Mouse (Mus musculus) intestine, postnatal 0 days (tissue): ENCODE data around the gene Stc2. TPM values are rescaled to one million over a fixed set of nuclear protein-coding genes. Genes with fewer than 3 reads are reported as not detected.

Experiments used
- ATAC-seq: fragments of 200-750 bp; cut with Nextera tagmentation; 2 replicates; pipeline ENCODE4 v1.8.0; 2017; ENCODE audit warnings: mild to moderate bottlenecking, moderate TSS enrichment, moderate library complexity
- H3K27ac ChIP-seq: fragments of 300-500 bp; sonication (generic); 2 replicates; pipeline ENCODE4 v1.5.1; 2014; ENCODE audit warnings: mild to moderate bottlenecking, low read depth, low read length, moderate library complexity
- H3K27me3 ChIP-seq: fragments of 300-500 bp; sonication (generic); replicated peaks from 2 replicates; pipeline ENCODE4 v1.6.1; 2014; ENCODE audit warnings: low read length, mixed read lengths; ENCODE audit not compliant: control insufficient read depth, insufficient read depth
- H3K36me3 ChIP-seq: fragments of 300-500 bp; sonication (generic); 2 replicates; pipeline ENCODE4 v1.6.1; 2014; ENCODE audit warnings: mild to moderate bottlenecking, moderate library complexity; ENCODE audit not compliant: control insufficient read depth, insufficient read depth
- H3K4me1 ChIP-seq: fragments of 300-500 bp; sonication (generic); replicated peaks from 2 replicates; pipeline ENCODE4 v1.6.1; 2014; ENCODE audit warnings: antibody characterized with exemption, low read length, mixed read lengths; ENCODE audit not compliant: control insufficient read depth, insufficient read depth
- H3K4me2 ChIP-seq: fragments of 300-500 bp; sonication (generic); replicated peaks from 2 replicates; pipeline ENCODE4 v1.6.1; 2014; ENCODE audit warnings: low read depth, mild to moderate bottlenecking, moderate library complexity
- H3K4me3 ChIP-seq: fragments of 300-500 bp; sonication (generic); 2 replicates; pipeline ENCODE4 v1.5.1; 2014; ENCODE audit warnings: low read depth, low read length
- H3K9ac ChIP-seq: fragments of 300-500 bp; sonication (generic); 2 replicates; pipeline ENCODE4 v1.6.1; 2014; ENCODE audit warnings: mild to moderate bottlenecking, low read depth, low read length
- H3K9me3 ChIP-seq: fragments of 300-500 bp; sonication (generic); 2 replicates; pipeline ENCODE4 v1.6.1; 2016; ENCODE audit warnings: mixed run types; ENCODE audit not compliant: control insufficient read depth
- CTCF ChIP-seq: sonication (generic); IDR thresholded peaks from 2 replicates; pipeline ENCODE4 v1.5.1; 2016; ENCODE audit warnings: low read depth, mild to moderate bottlenecking, control low read depth, antibody characterized with exemption, moderate library complexity
- WGBS: fragments of 180-500 bp; shearing (Covaris S2); extraction: QIAGEN DNeasy Blood & Tissue Kit; methylation state at CpG from one replicate; pipeline ENCODE4 v1.1.7; 2014; 5-methylcytosine and 5-hydroxymethylcytosine counted together
- polyA plus RNA-seq: library from polyadenylated mRNA; unstranded; fragments of >200 nt; fragmentation: Nextera tagmentation; extraction: Ambion mirVana; gene quantifications from 2 replicates; pipeline ENCODE4 v1.2.1, GENCODE M21; 2015

Gene Stc2
- polyA plus RNA-seq, 1 experiment from 2014 or later, result 8.8 TPM

GRCm38 (mm10) chr11:31362856-31363255 is 7.0 kb downstream of the Stc2 start:
- Histone ChIP-seq H3K9me3 (no peaks in the 10 kb centered on the region), H3K36me3 (0 out of 2 replicates have a peak, but pooled peaks cover 7% of the 10 kb centered on the region), H3K9ac (no peak overlapping the region), H3K27ac (no peak overlapping the region), H3K27me3 (no peaks in the 10 kb centered on the region), H3K4me3 (no peak overlapping the region), H3K4me2 (no peak overlapping the region), H3K4me1 (no peaks in the 10 kb centered on the region)
- TF ChIP-seq CTCF, result no peak
- WGBS, result 93% methylated on average over 1 of the region's 1 CpGs
- ATAC-seq, result no peak

GRCm38 (mm10) chr11:31362330-31362729 is 7.5 kb downstream of the Stc2 start:
- ATAC-seq, result no peak
- H3K27me3 ChIP-seq, result no peaks in the 10 kb centered on the region
- no peak for TF ChIP-seq CTCF
- 0 out of 2 replicates have a peak, but pooled peaks cover 7% of the 10 kb centered on the region for H3K36me3 ChIP-seq
- H3K27ac ChIP-seq, result no peak overlapping the region
- H3K9ac ChIP-seq, result no peak overlapping the region
- H3K9me3 ChIP-seq, result no peaks in the 10 kb centered on the region
- no peaks in the 10 kb centered on the region for H3K4me1 ChIP-seq
- WGBS, result 67% methylated on average over 3 of the region's 3 CpGs
- H3K4me2 ChIP-seq, result no peak overlapping the region
- H3K4me3 ChIP-seq, result no peak overlapping the region

GRCm38 (mm10) chr11:31361047-31361446 is 8.8 kb downstream of the Stc2 start:
- Histone ChIP-seq H3K36me3 (0 out of 2 replicates have a peak, but pooled peaks cover 4% of the 10 kb centered on the region), H3K9me3 (no peaks in the 10 kb centered on the region), H3K4me2 (no peak overlapping the region), H3K27me3 (no peaks in the 10 kb centered on the region), H3K27ac (no peak overlapping the region), H3K4me3 (no peak overlapping the region), H3K4me1 (no peaks in the 10 kb centered on the region), H3K9ac (no peak overlapping the region)
- no peak for TF ChIP-seq CTCF
- WGBS, result 95% methylated on average over 4 of the region's 4 CpGs
- ATAC-seq, result no peak

- no peak overlapping the region for H3K4me3 ChIP-seq
- ATAC-seq, result no peak
- TF ChIP-seq CTCF, result no peak
- H3K4me2 ChIP-seq, result no peak overlapping the region
- H3K27me3 ChIP-seq, result no peaks in the 10 kb centered on the region
- WGBS, result 73% methylated on average over 6 of the region's 6 CpGs
- H3K4me1 ChIP-seq, result no peaks in the 10 kb centered on the region
- H3K36me3 ChIP-seq, result 0 out of 2 replicates have a peak, but pooled peaks cover 4% of the 10 kb centered on the region
- H3K27ac ChIP-seq, result no peak overlapping the region
- no peak overlapping the region for H3K9ac ChIP-seq
- H3K9me3 ChIP-seq, result no peaks in the 10 kb centered on the region
These were observed 10.5 kb downstream of the Stc2 start for GRCm38 (mm10) chr11:31359283-31359902.

GRCm38 (mm10) chr11:31358453-31358852 is 11.4 kb downstream of the Stc2 start:
- no peaks in the 10 kb centered on the region for H3K4me1 ChIP-seq
- H3K27ac ChIP-seq, result no peak overlapping the region
- H3K36me3 ChIP-seq, result 0 out of 2 replicates have a peak, but pooled peaks cover 4% of the 10 kb centered on the region
- ATAC-seq, result no peak
- no peak overlapping the region for H3K4me2 ChIP-seq
- no peaks in the 10 kb centered on the region for H3K27me3 ChIP-seq
- no peak overlapping the region for H3K9ac ChIP-seq
- no peak for TF ChIP-seq CTCF
- no peak overlapping the region for H3K4me3 ChIP-seq
- WGBS, result 83% methylated on average over 5 of the region's 5 CpGs
- H3K9me3 ChIP-seq, result no peaks in the 10 kb centered on the region

GRCm38 (mm10) chr11:31356866-31357265 is 13.0 kb downstream of the Stc2 start:
- Histone ChIP-seq H3K4me2 (no peak overlapping the region), H3K27me3 (no peaks in the 10 kb centered on the region), H3K9ac (no peak overlapping the region), H3K36me3 (0 out of 2 replicates have a peak, but pooled peaks cover 4% of the 10 kb centered on the region), H3K9me3 (no peaks in the 10 kb centered on the region), H3K27ac (no peak overlapping the region), H3K4me3 (no peak overlapping the region), H3K4me1 (no peaks in the 10 kb centered on the region)
- ATAC-seq, result no peak
- no peak for TF ChIP-seq CTCF
